Mouse (Mus musculus): ENCODE results near the gene Sdc3. TPM values are rescaled to one million over a fixed set of nuclear protein-coding genes. Genes with fewer than 3 reads are reported as not detected.

Sdc3 gene
- 100 to 1,000 TPM; 368 to 378 TPM for total RNA-seq (2021)
- long read RNA-seq, full-length matches to known transcripts, result 34 of 137 reads
- long read RNA-seq, partial matches to known transcripts, result 101 of 137 reads
- long read RNA-seq, other reads (novel, unspliced or antisense), result 2 of 137 reads

GRCm38 (mm10) chr4:130792376-130793179, at the start of gene Sdc3:
Gene Sdc3, plus strand, starts transcription at chr4:130792537.
- peak; percentile 43 to 57 for DNase-seq (ENCODE audit: low spot score in 2 of 2)

DNA sequence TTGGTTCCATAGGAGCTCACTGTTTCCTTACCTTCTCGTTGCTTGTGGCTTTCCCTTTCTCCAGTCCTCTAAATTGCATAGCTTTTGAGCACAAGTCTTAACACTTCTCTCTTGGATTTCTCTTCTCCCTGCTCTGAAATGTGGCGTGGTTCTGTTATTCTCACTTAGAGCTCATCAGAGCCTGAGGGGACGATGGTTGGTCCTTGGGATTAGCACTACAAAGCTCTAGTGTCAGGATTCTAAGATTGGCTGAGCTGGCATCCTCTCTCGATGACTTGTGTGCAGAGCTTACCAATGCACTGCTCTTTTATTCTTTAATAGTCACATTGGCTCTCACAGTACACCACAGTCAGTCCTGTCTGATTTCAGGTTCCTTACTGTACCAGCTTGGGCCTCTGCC, 48.3 kb upstream of the Sdc3 start:
- DNase-seq (ENCODE audit: low spot score in 2 of 2), result no peak

GRCm38 (mm10) chr4:130745561-130746306, 46.6 kb upstream of the Sdc3 start:
- DNase-seq (ENCODE audit: low spot score in 2 of 2), result peak; percentile 31 to 52

- DNase-seq (ENCODE audit: low spot score in 2 of 2), result no peak
These were observed 42.8 kb upstream of the Sdc3 start for GRCm38 (mm10) chr4:130749566-130749965.

GRCm38 (mm10) chr4:130751966-130752365, 40.4 kb upstream of the Sdc3 start:
- DNase-seq (ENCODE audit: low spot score in 2 of 2), result no peak

DNA sequence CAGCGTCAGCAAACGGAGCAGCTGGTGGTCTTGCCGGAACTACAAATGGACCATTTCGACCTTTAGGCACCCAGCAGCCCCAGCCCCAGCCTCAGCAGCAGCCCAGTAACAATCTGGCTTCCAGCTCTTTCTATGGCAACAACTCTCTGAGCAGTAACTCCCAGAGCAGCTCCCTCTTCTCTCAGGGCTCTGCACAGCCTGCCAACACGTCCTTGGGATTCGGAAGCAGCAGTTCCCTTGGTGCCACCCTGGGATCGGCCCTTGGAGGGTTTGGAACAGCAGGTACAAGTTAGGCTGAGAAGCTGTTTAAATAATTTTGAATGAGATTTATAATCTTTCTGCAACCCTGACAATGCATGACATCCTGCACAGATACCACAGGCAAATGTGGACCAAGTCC, 39.7 kb upstream of the Sdc3 start:
- DNase-seq (ENCODE audit: low spot score in 2 of 2), result no peak

DNA sequence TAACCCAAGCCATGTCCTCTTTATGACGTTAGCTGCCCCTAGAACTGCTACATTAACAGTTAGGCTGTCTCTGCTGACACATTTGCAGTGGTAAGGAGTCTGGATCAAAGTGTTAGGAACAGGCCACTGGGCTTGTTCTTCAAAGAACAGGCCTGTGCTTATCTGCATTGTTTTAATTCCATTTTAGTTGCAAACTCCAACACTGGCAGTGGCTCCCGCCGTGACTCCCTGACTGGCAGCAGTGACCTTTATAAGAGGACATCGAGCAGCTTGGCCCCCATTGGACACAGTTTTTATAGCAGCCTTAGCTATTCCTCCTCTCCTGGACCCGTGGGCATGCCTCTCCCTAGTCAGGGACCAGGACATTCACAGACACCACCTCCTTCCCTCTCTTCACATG, 38.6 kb upstream of the Sdc3 start:
- no peak for DNase-seq (ENCODE audit: low spot score in 2 of 2)

DNA sequence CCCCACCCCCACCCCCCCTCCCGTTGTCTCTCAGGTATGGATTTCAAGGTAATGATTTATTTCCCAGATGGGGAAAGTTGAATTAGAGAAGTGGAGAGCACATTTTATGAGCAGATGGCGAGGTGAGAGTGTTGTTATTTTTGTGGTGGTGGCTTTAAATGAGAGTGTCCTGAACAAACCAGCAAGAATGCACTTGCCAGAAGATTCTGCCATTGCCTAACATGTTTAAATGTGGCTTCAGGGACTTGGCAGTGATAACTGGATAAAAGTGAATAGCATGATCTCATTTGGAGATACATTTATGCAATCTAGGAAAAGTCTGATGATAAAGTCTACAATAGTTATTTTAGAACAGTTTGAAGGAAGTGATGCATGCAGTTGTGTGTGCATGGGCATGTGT, 37.6 kb upstream of the Sdc3 start:
- no peak for DNase-seq (ENCODE audit: low spot score in 2 of 2)

DNA sequence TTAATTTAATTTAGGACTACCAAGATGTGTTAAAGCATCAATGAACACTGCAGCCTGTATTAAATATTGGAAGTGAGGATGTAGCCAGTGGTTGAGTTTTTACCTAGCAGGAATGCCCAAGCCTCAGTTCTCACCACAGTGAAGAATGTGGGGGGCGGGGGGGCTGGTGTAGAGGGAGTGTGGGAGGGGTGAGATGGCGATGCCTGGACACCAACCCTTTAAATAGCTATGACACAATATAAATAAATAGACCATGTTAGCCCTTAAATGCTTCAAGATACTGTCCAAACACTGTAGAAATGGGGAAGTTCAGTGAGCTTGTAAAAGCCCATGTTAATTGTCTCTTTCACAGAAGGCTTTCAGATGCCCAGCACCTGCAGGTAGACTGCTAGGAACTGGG, 32.5 kb upstream of the Sdc3 start:
- DNase-seq (ENCODE audit: low spot score in 2 of 2), result no peak

DNA sequence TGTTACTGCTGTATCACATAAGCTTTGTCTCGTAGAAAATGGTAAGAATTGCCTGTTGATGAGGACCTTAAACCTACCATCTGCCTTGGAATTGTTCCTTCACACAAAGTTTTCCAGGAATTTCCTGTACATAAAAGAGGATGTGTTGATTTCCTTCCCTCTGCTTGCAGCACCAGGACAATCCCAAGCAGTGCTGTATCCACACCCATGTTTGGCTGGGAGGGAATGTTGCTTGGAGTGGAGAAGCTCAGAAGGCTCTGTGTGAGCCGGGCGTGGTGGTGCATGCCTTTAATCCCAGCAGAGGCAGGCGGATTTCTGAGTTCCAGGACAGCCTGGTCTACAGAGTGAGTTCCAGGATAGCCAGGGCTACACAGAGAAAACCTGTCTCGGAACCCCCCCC, 30.5 kb upstream of the Sdc3 start:
- DNase-seq (ENCODE audit: low spot score in 2 of 2), result no peak

DNA sequence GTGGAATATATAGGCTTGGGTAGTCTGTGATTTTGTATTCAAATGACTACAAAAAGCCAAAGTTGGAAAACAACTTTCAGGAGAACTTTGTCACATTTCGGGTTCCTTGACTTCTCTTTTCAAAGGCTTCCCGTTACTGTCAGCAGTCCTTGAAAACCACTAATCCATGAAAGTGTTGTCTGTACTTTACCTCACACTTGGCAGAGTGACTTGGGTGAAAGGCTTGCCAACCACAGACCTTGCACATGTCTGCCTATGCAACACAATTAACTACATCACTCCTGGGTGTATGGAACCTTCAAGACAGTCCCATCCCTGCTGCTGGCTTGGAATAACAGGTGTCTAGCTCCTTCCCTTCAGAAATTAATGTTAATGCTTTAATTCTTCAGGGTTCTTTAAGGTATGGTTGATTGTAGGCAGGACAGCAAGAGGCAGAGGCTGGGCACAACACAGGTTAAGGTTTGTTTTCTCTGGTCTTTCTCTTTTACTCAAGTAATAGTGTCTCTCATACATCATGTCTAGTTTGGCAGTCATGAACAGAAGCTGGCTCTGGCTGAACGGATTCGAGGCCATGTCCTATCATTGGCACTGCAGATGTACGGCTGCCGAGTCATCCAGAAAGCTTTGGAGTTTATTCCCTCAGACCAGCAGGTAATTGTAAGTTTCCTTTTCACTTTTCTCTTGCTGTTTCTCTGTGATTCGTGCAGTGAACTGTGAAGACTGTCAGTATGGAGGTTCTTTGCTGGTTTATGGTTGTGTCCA, 26.8 kb upstream of the Sdc3 start:
- DNase-seq (ENCODE audit: low spot score in 2 of 2), result no peak

GRCm38 (mm10) chr4:130766387-130766786, 25.9 kb upstream of the Sdc3 start:
- DNase-seq (ENCODE audit: low spot score in 2 of 2), result no peak

DNA sequence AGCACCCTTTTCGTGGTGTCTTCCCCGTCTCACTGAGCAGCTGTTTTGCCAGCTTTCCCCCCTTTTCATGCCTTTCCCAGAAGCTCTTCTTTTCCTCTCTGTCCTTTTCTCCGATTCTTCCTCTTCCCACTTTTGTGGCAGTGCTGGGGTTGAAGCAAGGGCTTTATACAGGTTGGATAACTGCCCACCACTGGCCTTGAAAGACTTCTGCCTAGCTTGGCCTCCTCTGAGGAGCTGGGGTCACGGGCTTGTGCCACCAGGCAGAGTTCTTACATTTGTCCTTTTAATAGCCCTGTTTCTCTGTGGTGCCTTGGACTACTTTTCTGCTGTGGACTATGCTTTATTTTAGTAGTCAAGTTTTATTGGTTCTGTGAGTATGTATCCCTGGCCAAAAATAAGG, 25.4 kb upstream of the Sdc3 start:
- no peak for DNase-seq (ENCODE audit: low spot score in 2 of 2)

DNA sequence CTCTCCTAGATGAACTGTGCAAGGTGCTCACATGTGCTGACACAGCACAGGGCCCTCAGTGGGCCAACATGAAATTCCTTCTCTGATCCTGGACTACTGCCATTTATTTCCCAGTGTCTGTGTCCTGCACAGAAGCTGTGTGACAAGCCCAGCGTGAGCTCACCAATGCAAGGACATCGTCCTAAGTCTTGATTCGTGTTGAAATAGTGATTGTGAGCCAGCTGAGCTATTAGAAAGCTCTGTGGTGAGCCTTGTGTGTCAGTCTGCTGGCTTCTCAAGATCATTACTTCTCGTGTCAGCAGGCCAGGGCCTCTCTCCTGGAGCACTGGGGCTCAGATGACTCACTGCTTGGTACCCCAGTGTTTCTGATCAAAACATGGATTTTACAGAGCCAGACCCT, 18.4 kb upstream of the Sdc3 start:
- no peak for DNase-seq (ENCODE audit: low spot score in 2 of 2)

DNA sequence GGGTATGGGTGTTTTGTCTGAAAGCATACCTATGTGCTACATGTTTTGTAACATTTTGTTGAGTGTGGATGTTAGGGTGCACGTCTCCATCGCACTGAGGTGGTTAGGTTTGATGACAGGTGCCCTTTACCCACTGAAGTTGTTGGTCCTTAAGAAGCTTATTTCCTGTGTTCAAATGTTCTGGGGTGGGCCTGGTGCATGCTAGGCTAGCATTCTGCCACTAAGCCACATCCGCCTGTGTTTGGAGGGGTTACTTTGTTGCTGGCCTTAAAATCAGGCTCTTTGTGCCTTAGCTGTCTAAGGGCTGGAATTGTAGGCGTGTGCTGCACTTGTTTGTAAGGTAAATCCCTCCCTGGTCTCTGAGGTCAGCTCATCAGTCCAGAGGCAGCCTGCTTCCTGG, 17.5 kb upstream of the Sdc3 start:
- no peak for DNase-seq (ENCODE audit: low spot score in 2 of 2)

GRCm38 (mm10) chr4:130777647-130778046, 14.7 kb upstream of the Sdc3 start:
- DNase-seq (ENCODE audit: low spot score in 2 of 2), result no peak

- DNase-seq (ENCODE audit: low spot score in 2 of 2), result no peak
These were observed 13.3 kb upstream of the Sdc3 start for GRCm38 (mm10) chr4:130779037-130779436.

DNA sequence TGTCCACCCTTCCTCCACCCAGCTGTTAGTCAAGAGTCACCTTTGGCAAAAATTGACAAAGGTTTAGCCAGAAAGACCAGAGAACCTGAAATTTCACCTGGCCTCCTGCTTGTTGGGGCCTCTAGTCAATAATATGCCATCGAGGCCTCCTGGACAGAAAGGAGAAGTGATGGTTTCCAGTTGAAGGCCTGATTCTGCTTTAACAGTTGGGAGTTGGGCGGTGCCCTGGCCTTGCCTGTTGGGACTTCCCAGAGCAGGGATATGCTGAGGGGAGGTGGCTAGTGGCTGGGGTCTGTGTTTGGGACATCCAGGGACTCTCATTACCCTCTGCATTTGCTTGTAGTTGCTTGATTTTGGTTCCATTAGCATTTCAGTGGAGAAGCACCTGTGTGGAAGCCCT, 9.8 kb upstream of the Sdc3 start:
- no peak for DNase-seq (ENCODE audit: low spot score in 2 of 2)

GRCm38 (mm10) chr4:130784755-130785154, 7.6 kb upstream of the Sdc3 start:
- peak; percentile 70 to 71 for DNase-seq (ENCODE audit: low spot score in 2 of 2)

DNA sequence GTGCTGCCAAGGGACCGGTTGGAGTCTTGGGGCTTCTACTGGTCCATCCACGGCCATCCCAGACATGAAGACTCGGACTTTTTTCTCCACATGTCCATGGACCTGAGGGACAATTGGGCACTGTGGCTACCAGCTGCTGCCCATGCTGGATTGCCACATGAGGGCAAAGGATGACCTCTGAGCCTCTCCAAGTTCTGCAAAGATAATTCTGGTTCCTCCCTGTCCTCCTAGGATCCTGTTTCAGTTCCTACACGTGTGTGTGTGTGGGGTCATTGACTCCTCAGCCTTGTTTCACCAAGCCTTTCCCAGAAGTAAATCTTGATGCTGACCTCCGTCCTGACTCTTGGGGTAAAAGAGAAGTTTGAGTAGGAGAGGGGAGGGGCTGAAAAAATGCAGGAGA, 4.8 kb upstream of the Sdc3 start:
- DNase-seq (ENCODE audit: low spot score in 2 of 2), result no peak

DNA sequence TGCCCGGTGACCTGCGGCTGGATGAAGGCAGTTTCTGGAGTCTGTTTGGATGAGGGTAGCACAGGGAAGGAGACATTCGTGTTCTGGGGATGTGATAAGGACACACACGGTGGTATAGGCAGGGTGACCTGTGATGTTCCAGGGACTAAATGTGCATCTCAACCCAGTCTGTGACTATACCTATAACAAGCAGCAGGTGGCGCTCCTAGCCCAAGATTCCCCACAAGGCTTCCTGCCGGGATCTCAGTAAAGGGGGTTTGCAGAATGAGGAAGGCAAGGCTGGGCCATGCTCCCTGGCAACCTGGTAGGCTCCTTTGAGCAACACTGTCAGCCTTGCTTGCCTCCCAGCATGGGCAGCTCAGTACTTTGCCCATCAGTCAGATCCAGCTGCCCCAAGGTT, 2.2 kb upstream of the Sdc3 start:
- DNase-seq (ENCODE audit: low spot score in 2 of 2), result peak; percentile 95

Data from layer of hippocampus, postnatal 10 days (tissue).